Mouse (Mus musculus) heart, postnatal 0 days (tissue): ENCODE data around the gene Tenm3. TPM values are rescaled to one million over a fixed set of nuclear protein-coding genes. Genes with fewer than 3 reads are reported as not detected.

ENCODE experiments used
- ATAC-seq: fragments of 200-750 bp; cut with Nextera tagmentation; 2 replicates; pipeline ENCODE4 v1.8.0; 2017; ENCODE audit warnings: low read depth, moderate number of reproducible peaks, moderate library complexity; ENCODE audit not compliant: insufficient read depth
- DNase-seq: peaks from one replicate; pipeline ENCODE4 v3.0.0-alpha.2; 2016; ENCODE audit warnings: low spot score
- H3K27ac ChIP-seq: fragments of 300-500 bp; sonication (generic); 2 replicates; pipeline ENCODE4 v1.5.1; 2014; ENCODE audit warnings: low read depth, mild to moderate bottlenecking
- H3K27me3 ChIP-seq: fragments of 300-500 bp; sonication (generic); 2 replicates; pipeline ENCODE4 v1.6.1; 2014; ENCODE audit warnings: low read length, mixed read lengths; ENCODE audit not compliant: control insufficient read depth, insufficient read depth
- H3K36me3 ChIP-seq: fragments of 300-500 bp; sonication (generic); replicated peaks from 2 replicates; pipeline ENCODE4 v1.6.1; 2014; ENCODE audit warnings: low read length, mixed read lengths; ENCODE audit not compliant: control insufficient read depth, insufficient read depth
- H3K4me1 ChIP-seq: fragments of 300-500 bp; sonication (generic); 2 replicates; pipeline ENCODE4 v1.6.1; 2014; ENCODE audit warnings: antibody characterized with exemption; ENCODE audit not compliant: control insufficient read depth, insufficient read depth
- H3K4me2 ChIP-seq: fragments of 300-500 bp; sonication (generic); 2 replicates; pipeline ENCODE4 v1.6.1; 2014; ENCODE audit warnings: low read depth, mild to moderate bottlenecking, low read length, moderate library complexity
- H3K4me3 ChIP-seq: fragments of 300-500 bp; sonication (generic); 2 replicates; pipeline ENCODE4 v1.5.1; 2014; ENCODE audit warnings: low read depth, low read length
- H3K9ac ChIP-seq: fragments of 300-500 bp; sonication (generic); replicated peaks from 2 replicates; pipeline ENCODE4 v1.6.1; 2014; ENCODE audit warnings: low read depth, low read length, mixed read lengths
- H3K9me3 ChIP-seq: fragments of 300-500 bp; sonication (generic); replicated peaks from 2 replicates; pipeline ENCODE4 v1.6.1; 2016; ENCODE audit warnings: low read length; ENCODE audit not compliant: control insufficient read depth
- CTCF ChIP-seq: IDR thresholded peaks from 2 replicates; pipeline ENCODE4 v1.5.1; 2016; ENCODE audit warnings: antibody characterized with exemption, control low read depth, low read depth
- EP300 ChIP-seq: IDR thresholded peaks from 2 replicates; pipeline ENCODE4 v1.6.1; 2016; ENCODE audit warnings: antibody characterized with exemption, low read depth
- WGBS: fragments of 180-500 bp; shearing (Covaris S2); extraction: QIAGEN DNeasy Blood & Tissue Kit; methylation state at CpG from one replicate; pipeline ENCODE4 v1.1.7; 2014; 5-methylcytosine and 5-hydroxymethylcytosine counted together
- polyA plus RNA-seq: library from polyadenylated mRNA; unstranded; fragments of >200 nt; fragmentation: Nextera tagmentation; extraction: Ambion mirVana; gene quantifications from 2 replicates; pipeline ENCODE4 v1.2.1, GENCODE M21; 2015
- total RNA-seq: library from RNA; depleted of rRNA; stranded (reverse); fragments of >200 nt; gene quantifications from 2 replicates; pipeline ENCODE4 v1.2.3, GENCODE M21; 2014; ENCODE audit warnings: low replicate concordance

Tenm3 gene
- total and polyA plus RNA-seq, 2 experiments from 2014 or later, result 1.6 to 17.2 TPM

GRCm38 (mm10) chr8:48572345-48572744 is 271.4 kb downstream of the Tenm3 start:
- H3K36me3 ChIP-seq, result no peaks in the 10 kb centered on the region
- no peak overlapping the region for H3K9ac ChIP-seq
- no peaks in the 10 kb centered on the region for H3K4me1 ChIP-seq
- TF ChIP-seq EP300 (no peak), CTCF (no peak)
- WGBS, result 95% methylated on average over 2 of the region's 2 CpGs
- DNase-seq, result no peak
- H3K4me3 ChIP-seq, result no peak overlapping the region
- no peak overlapping the region for H3K27ac ChIP-seq
- no peak overlapping the region for H3K4me2 ChIP-seq
- H3K9me3 ChIP-seq, result no peaks in the 10 kb centered on the region
- no peaks in the 10 kb centered on the region for H3K27me3 ChIP-seq
- no peak for ATAC-seq

- ATAC-seq, result no peak
- no peak for DNase-seq
- TF ChIP-seq CTCF, result no peak
- TF ChIP-seq EP300, result no peak
- no peak overlapping the region for H3K27ac ChIP-seq
- no peaks in the 10 kb centered on the region for H3K36me3 ChIP-seq
- no peaks in the 10 kb centered on the region for H3K9me3 ChIP-seq
- H3K4me2 ChIP-seq, result no peak overlapping the region
- no peak overlapping the region for H3K9ac ChIP-seq
- H3K4me1 ChIP-seq, result no peaks in the 10 kb centered on the region
- H3K4me3 ChIP-seq, result no peak overlapping the region
- no peaks in the 10 kb centered on the region for H3K27me3 ChIP-seq
- 41% methylated on average over 4 of the region's 4 CpGs for WGBS
Measured at GRCm38 (mm10) chr8:48568608-48569007, 275.1 kb downstream of the Tenm3 start.

GRCm38 (mm10) chr8:48567929-48568607 is 275.7 kb downstream of the Tenm3 start:
- TF ChIP-seq CTCF (no peak), EP300 (no peak)

GRCm38 (mm10) chr8:48560227-48560626 is 283.5 kb downstream of the Tenm3 start:
- Histone ChIP-seq H3K27me3 (peaks cover 11% of the 10 kb centered on the region; the same call in 1 of the 2 replicates), H3K4me2 (no peak overlapping the region), H3K27ac (no peak overlapping the region), H3K9me3 (no peaks in the 10 kb centered on the region), H3K36me3 (no peaks in the 10 kb centered on the region), H3K9ac (no peak overlapping the region), H3K4me1 (no peaks in the 10 kb centered on the region), H3K4me3 (no peak overlapping the region)
- WGBS, result 78% methylated on average over 9 of the region's 9 CpGs
- ATAC-seq, result no peak
- TF ChIP-seq EP300, result no peak
- peak; percentile 22; the same call in 1 of the 2 replicates for TF ChIP-seq CTCF
- no peak for DNase-seq

More at GRCm38 (mm10) chr8:48567929-48568607, 275.7 kb downstream of the Tenm3 start:
- DNase-seq (no peak), ATAC-seq (no peak)
- Histone ChIP-seq H3K27me3 (no peaks in the 10 kb centered on the region), H3K27ac (no peak overlapping the region), H3K9ac (no peak overlapping the region), H3K9me3 (no peaks in the 10 kb centered on the region), H3K4me2 (no peak overlapping the region), H3K4me1 (no peaks in the 10 kb centered on the region), H3K4me3 (no peak overlapping the region), H3K36me3 (no peaks in the 10 kb centered on the region)
- WGBS, result 64% methylated on average over 10 of the region's 10 CpGs

GRCm38 (mm10) chr8:48555546-48556141 is 288.1 kb downstream of the Tenm3 start:
- Histone ChIP-seq H3K4me2 (peak overlapping the region; percentile 95), H3K27ac (0 out of 2 replicates have a peak overlapping the region, but pooled peaks have one; percentile 50), H3K27me3 (peaks cover 11% of the 10 kb centered on the region; the same call in 1 of the 2 replicates), H3K4me3 (peak overlapping the region; percentile 75), H3K36me3 (no peaks in the 10 kb centered on the region), H3K9me3 (no peaks in the 10 kb centered on the region), H3K4me1 (no peaks in the 10 kb centered on the region), H3K9ac (peak overlapping the region; percentile 46; the same call in 1 of the 2 replicates)
- TF ChIP-seq CTCF (0 out of 2 replicates have a peak, but pooled peaks have one; percentile 4), EP300 (no peak)
- no peak for DNase-seq
- under 1% methylated on average over 55 of the region's 55 CpGs for WGBS
- ATAC-seq, result peak; percentile 51
